Mouse (Mus musculus) liver, adult 2 months (tissue): Measurements from ENCODE around the gene Relt.

Experiments used
- CTCF ChIP-seq: fragments of 200-500 bp; IDR thresholded peaks from 2 replicates; pipeline ENCODE4 v1.5.1; 2011; ENCODE audit warnings: low read depth, low read length, control low read depth
- POLR2A ChIP-seq: fragments of 200-500 bp; IDR thresholded peaks from 2 replicates; pipeline ENCODE4 v1.6.1; 2011; ENCODE audit warnings: low read length, control low read depth; ENCODE audit not compliant: insufficient read depth; ENCODE audit errors: extremely low read depth

- no peak for TF ChIP-seq POLR2A
- no peak for TF ChIP-seq CTCF
These were observed 48.5 kb upstream of the Relt start for GRCm38 (mm10) chr7:100911791-100912190.
